Mouse (Mus musculus) embryonic facial prominence, embryonic 14.5 days (tissue): ENCODE measurements around the gene Nkain4. TPM values are rescaled to one million over a fixed set of nuclear protein-coding genes. Genes with fewer than 3 reads are reported as not detected.
A peak's percentile ranks its signal among the peaks of the same experiment; 100 is the strongest.

Experiments
- ATAC-seq: fragments of 200-750 bp; cut with Nextera tagmentation; 2 replicates; pipeline ENCODE4 v1.8.0; 2017; ENCODE audit warnings: low read depth, moderate number of reproducible peaks, moderate TSS enrichment
- DNase-seq: peaks from one replicate; pipeline ENCODE4 v3.0.0-alpha.2; 2015; ENCODE audit warnings: low spot score
- H3K27ac ChIP-seq: fragments of 300-500 bp; sonication (generic); replicated peaks from 2 replicates; pipeline ENCODE4 v1.5.1; 2014; ENCODE audit warnings: low read depth, mild to moderate bottlenecking, low read length, moderate library complexity
- H3K27me3 ChIP-seq: fragments of 300-500 bp; sonication (generic); replicated peaks from 2 replicates; pipeline ENCODE4 v1.6.1; 2014; ENCODE audit warnings: low read length; ENCODE audit not compliant: control insufficient read depth, insufficient read depth
- H3K36me3 ChIP-seq: fragments of 300-500 bp; sonication (generic); 2 replicates; pipeline ENCODE4 v1.6.1; 2014; ENCODE audit warnings: low read length, mixed read lengths; ENCODE audit not compliant: control insufficient read depth, insufficient read depth
- H3K4me1 ChIP-seq: fragments of 300-500 bp; sonication (generic); 2 replicates; pipeline ENCODE4 v1.6.1; 2014; ENCODE audit warnings: antibody characterized with exemption, low read length; ENCODE audit not compliant: control insufficient read depth, insufficient read depth
- H3K4me2 ChIP-seq: fragments of 300-500 bp; sonication (generic); 2 replicates; pipeline ENCODE4 v1.6.1; 2014; ENCODE audit warnings: low read depth, mild to moderate bottlenecking, low read length, moderate library complexity, mixed read lengths
- H3K4me3 ChIP-seq: fragments of 300-500 bp; sonication (generic); 2 replicates; pipeline ENCODE4 v1.5.1; 2014; ENCODE audit warnings: low read depth, mild to moderate bottlenecking, low read length
- H3K9ac ChIP-seq: fragments of 300-500 bp; sonication (generic); 2 replicates; pipeline ENCODE4 v1.6.1; 2014; ENCODE audit warnings: low read depth, mild to moderate bottlenecking, low read length, moderate library complexity, mixed read lengths
- H3K9me3 ChIP-seq: fragments of 300-500 bp; sonication (generic); 2 replicates; pipeline ENCODE4 v1.6.1; 2016; ENCODE audit warnings: low read length; ENCODE audit not compliant: control insufficient read depth
- WGBS: fragments of 180-500 bp; shearing (Covaris S2); extraction: QIAGEN DNeasy Blood & Tissue Kit; methylation state at CpG from one replicate; pipeline ENCODE4 v1.1.7; 2014; 5-methylcytosine and 5-hydroxymethylcytosine counted together
- polyA plus RNA-seq: library from polyadenylated mRNA; unstranded; fragments of >200 nt; fragmentation: Nextera tagmentation; extraction: Ambion mirVana; gene quantifications from 2 replicates; pipeline ENCODE4 v1.2.1, GENCODE M21; 2014

Nkain4 gene
- polyA plus RNA-seq, 1 experiment from 2014 or later = 17.0 TPM

DNA sequence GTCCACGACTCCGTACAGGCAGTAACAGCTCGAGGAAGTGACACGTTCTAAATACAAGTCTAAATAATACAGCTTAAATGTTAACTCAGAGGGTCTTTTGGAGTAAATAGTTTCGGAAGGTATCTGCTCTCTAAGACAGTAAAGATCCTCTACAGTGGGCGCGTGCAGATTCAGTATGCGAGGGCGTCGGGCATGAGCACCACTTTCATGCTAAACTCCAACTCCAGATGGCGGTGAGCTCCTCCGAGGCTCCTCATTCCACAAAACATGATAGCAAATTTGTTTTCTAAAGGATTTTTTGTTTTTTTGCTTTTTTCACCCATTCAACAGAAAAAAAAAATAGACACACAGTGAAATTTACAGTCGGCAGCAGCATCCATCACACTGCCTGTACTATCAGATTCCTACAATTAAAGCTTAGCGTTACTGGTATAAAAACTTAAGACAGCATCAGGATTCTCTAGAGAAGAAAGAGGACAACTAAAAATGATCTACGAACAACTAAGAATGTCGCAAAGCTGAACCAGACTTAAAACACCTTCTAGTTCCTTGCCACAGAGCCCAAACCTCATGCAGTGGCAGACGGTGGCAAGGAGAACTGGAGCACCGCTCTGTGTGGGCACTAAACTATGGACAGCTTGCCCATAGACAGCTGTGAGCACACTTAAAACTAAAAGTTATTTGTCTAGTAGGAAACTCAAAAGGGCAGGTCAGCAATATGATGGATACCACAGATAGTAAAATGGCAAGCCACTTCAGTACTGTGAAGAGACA, 49.9 kb downstream of the Nkain4 start:
- ATAC-seq (no peak), DNase-seq (no peak)
- H3K4me3 ChIP-seq = no peak overlapping the region
- peaks cover 42% of the 10 kb centered on the region; the same call in 1 of the 2 replicates for H3K36me3 ChIP-seq
- H3K4me1 ChIP-seq = no peaks in the 10 kb centered on the region
- no peak overlapping the region for H3K27ac ChIP-seq
- WGBS = 91% methylated on average over 18 of the region's 18 CpGs
- no peaks in the 10 kb centered on the region for H3K9me3 ChIP-seq
- H3K4me2 ChIP-seq = no peak overlapping the region
- H3K27me3 ChIP-seq = no peaks in the 10 kb centered on the region
- no peak overlapping the region for H3K9ac ChIP-seq

DNA sequence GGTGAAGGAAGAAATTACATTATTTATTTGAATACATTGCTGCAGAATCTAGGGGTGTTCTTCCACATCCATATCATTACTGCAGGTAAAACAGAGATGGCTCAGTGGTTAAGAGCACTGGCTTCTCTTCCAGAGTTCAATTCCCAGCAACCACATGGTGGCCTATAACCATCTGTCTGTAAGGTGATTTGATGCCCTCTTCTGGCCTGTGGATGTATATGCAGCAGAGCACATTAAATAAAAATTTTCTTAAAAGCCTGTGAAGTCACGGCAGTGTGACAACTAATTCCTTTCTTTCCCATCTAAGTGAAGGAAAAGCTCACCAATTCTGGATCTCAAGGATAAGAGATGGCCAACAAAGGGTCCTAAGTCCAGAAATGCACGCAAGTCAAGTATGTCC, 52.4 kb downstream of the Nkain4 start:
- Histone ChIP-seq H3K27ac (no peak overlapping the region), H3K27me3 (peaks cover 3% of the 10 kb centered on the region; the same call in 1 of the 2 replicates), H3K36me3 (peaks cover 23% of the 10 kb centered on the region; the same call in 1 of the 2 replicates), H3K4me3 (no peak overlapping the region), H3K9me3 (no peaks in the 10 kb centered on the region), H3K4me2 (no peak overlapping the region), H3K4me1 (no peaks in the 10 kb centered on the region), H3K9ac (no peak overlapping the region)
- DNase-seq = no peak
- 48% methylated on average over 2 of the region's 2 CpGs for WGBS
- ATAC-seq = no peak

DNA sequence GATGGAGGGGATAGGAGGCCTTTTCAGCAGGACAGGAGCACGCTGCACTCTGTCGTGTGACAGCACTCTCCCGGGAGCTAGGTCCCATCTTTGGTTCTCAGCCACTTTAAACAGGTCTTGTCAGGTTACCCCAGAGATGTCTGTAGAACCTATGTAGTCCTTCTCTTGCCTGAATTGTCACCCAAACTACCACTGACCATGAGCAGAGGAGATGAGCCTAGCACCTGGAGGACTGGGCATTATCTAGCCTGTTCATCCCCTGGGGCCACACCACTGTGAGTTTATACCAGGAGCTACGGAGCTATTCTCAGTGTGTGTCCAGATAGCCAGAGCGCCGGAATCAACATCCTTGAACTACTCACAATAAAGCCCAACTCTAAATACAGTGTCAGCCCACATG, 56.6 kb downstream of the Nkain4 start:
- ATAC-seq (no peak), DNase-seq (no peak)
- H3K27me3 ChIP-seq = peaks cover 36% of the 10 kb centered on the region
- WGBS = 80% methylated on average over 6 of the region's 6 CpGs
- H3K9ac ChIP-seq = no peak overlapping the region
- no peaks in the 10 kb centered on the region for H3K9me3 ChIP-seq
- H3K4me3 ChIP-seq = no peak overlapping the region
- no peaks in the 10 kb centered on the region for H3K36me3 ChIP-seq
- no peak overlapping the region for H3K4me2 ChIP-seq
- no peak overlapping the region for H3K27ac ChIP-seq
- H3K4me1 ChIP-seq = peaks cover 14% of the 10 kb centered on the region

DNA sequence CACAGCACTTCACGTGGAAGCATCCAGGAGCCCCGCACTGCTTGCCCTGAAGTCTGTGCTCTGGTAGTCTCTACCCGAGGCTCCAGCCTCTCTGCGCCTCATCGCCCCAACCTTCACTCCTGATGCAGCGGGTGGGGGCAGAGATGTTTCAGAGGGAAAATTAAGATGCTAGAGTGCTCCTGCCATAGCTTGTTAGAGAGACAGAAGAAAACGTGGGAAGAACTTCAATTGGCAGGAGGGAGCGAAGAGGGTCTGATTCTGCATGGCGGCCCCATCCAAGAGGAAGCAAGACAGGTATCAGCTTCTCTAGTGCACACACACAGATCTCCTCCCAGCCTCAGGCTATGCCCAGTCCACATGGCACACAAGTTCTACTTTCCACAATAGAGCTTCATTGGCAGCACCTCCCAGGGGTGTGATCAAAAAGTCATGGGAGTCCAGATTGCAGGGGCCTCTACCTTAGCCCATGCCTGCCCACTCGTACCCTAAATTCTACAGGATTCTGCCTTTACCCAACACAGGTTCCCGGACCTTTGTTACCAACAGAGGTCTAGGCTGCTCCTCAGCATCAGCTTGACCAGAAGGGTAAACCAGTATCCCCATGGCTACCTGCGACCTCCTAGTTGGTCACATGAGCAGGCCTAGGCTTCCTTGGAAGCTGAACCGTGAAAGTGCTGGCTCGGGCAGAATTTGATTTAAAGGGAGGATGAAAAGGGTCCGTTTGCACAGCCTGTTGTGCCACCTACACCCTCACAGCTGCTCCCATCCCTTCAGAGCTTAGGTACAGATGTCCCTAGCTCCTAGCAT, 57.5 kb downstream of the Nkain4 start:
- H3K4me3 ChIP-seq = no peak overlapping the region
- no peak overlapping the region for H3K9ac ChIP-seq
- H3K4me2 ChIP-seq = no peak overlapping the region
- no peak overlapping the region for H3K27ac ChIP-seq
- 80% methylated on average over 15 of the region's 15 CpGs for WGBS
- no peaks in the 10 kb centered on the region for H3K36me3 ChIP-seq
- no peak for DNase-seq
- no peak for ATAC-seq
- peaks cover 16% of the 10 kb centered on the region for H3K4me1 ChIP-seq
- no peaks in the 10 kb centered on the region for H3K9me3 ChIP-seq
- H3K27me3 ChIP-seq = peaks cover 45% of the 10 kb centered on the region

DNA sequence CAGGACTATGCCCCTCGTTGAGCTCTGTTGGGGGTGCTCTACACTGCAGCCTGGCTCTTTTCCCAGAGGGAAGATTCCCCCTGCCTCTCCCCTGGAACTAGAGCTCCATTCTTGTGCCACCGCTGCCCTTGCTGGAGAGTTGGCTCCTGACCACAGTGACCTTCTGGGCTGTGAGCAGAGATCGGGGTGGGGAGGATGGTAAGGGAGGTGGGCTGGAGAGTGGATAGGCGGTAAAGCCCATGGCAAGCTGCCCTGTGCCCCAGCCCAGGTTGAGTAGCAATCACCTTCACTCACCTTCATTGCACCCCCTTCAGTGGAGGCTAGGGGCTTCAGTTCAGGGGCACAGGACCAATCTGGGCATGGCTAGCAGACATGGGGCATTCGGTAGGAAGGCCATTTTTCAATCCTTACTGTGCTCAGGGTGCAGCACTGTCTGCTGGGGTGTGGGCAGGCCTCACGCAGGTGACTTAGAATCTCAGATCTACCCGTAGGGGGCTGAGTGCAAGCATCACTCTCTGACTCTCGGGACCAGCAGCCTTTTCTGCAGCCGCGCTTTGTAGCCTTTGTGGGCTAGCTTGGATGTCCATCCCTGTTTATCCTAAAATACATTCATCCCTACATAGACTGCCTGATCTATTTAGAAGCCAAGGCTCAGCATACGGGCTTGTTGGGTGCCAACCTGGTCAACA, 58.5 kb downstream of the Nkain4 start:
- H3K27ac ChIP-seq = no peak overlapping the region
- WGBS = 75% methylated on average over 10 of the region's 11 CpGs
- H3K4me1 ChIP-seq = peaks cover 16% of the 10 kb centered on the region
- no peak overlapping the region for H3K4me3 ChIP-seq
- DNase-seq (no peak), ATAC-seq (no peak)
- no peaks in the 10 kb centered on the region for H3K36me3 ChIP-seq
- H3K9ac ChIP-seq = no peak overlapping the region
- H3K27me3 ChIP-seq = peaks cover 55% of the 10 kb centered on the region
- H3K9me3 ChIP-seq = no peaks in the 10 kb centered on the region
- no peak overlapping the region for H3K4me2 ChIP-seq

DNA sequence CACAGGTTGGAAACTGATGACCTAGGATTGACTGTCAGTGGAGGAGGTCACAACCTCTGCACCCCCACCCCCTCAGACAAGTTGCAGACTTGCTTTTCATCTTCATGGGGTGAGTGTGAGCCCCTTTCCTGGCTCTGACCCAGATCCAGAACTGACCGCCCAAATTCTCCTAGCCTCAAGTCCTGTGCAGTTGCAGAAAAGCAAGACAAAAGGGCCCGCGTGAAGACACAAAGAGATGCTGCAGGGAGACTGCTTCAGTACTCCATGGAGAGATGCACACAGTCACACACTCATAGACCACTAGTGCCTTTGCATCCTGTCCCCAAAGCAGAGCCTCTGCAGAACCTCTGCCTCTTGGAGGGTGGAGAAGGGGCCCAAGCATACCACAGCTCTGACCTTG, 59.2 kb downstream of the Nkain4 start:
- WGBS = 75% methylated on average over 3 of the region's 3 CpGs
- Histone ChIP-seq H3K4me1 (peaks cover 16% of the 10 kb centered on the region), H3K4me2 (no peak overlapping the region), H3K27me3 (peaks cover 62% of the 10 kb centered on the region), H3K27ac (no peak overlapping the region), H3K9me3 (no peaks in the 10 kb centered on the region), H3K36me3 (no peaks in the 10 kb centered on the region), H3K9ac (no peak overlapping the region), H3K4me3 (no peak overlapping the region)
- no peak for DNase-seq
- no peak for ATAC-seq

DNA sequence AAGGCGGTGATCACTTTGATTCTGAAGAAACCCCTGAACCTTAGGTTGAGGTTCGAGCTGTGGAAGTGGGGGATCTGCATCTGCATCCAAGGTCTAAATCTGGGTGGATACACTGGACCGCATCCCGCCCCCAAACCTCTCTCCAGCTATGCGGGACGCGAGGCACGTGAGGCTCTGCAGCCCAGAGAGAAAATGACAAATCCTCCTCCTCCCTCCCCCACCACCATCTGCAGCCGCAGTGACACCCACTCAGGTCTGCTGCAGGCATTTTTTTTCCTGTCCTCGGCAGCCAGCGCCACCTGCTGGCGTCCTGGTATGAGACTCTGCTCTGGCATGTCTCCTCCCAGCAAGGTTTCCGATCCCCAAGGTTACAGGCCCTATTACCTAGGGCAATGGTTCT, 59.8 kb downstream of the Nkain4 start:
- WGBS = 1% methylated on average over 13 of the region's 13 CpGs
- Histone ChIP-seq H3K27me3 (peaks cover 68% of the 10 kb centered on the region), H3K36me3 (no peaks in the 10 kb centered on the region), H3K4me2 (peak overlapping the region; percentile 90), H3K4me1 (peaks cover 16% of the 10 kb centered on the region), H3K9me3 (no peaks in the 10 kb centered on the region), H3K9ac (no peak overlapping the region), H3K27ac (no peak overlapping the region), H3K4me3 (peak overlapping the region; percentile 43)
- DNase-seq (peak; percentile 81), ATAC-seq (peak; percentile 45; the same call in 1 of the 2 replicates)

DNA sequence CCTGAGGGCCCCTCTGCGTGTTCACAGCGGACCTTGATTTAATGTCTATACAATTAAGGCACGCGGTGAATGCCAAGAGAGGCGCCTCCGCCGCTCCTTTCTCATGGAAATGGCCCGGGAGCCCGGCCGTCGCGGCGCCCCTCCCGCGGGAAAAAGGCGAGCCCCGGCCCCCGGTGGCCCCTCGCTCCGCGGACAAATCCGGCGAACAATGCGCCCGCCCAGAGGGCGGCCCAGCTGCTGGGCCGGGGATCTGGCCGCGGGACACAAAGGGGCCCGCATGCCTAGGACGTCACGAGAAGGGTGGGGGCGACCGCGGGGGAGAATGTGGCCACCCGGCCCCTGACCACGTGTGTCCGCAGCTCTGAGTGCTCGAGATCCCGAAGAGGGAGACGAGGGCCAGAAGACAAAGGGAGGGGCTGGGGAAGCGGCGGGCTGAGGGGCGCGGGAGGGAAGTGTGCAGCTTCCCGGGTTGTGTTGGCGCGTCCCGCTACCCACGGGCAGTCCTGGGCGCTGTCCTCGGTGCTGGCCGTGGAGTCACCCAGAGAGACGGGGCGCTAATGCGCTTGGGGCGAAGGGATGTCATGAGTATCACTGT, 60.4 kb downstream of the Nkain4 start:
- H3K36me3 ChIP-seq = no peaks in the 10 kb centered on the region
- WGBS = under 1% methylated on average over 29 of the region's 57 CpGs
- peak; percentile 24; the same call in 1 of the 2 replicates for ATAC-seq
- peak; percentile 69 for DNase-seq
- H3K4me2 ChIP-seq = peak overlapping the region; percentile 90
- no peaks in the 10 kb centered on the region for H3K9me3 ChIP-seq
- no peak overlapping the region for H3K27ac ChIP-seq
- peaks cover 74% of the 10 kb centered on the region for H3K27me3 ChIP-seq
- peak overlapping the region; percentile 43 for H3K4me3 ChIP-seq
- peak overlapping the region; percentile 42; the same call in 1 of the 2 replicates for H3K9ac ChIP-seq
- peaks cover 16% of the 10 kb centered on the region for H3K4me1 ChIP-seq
